Mouse (Mus musculus): ENCODE results near the gene Clybl. TPM values are rescaled to one million over a fixed set of nuclear protein-coding genes. Genes with fewer than 3 reads are reported as not detected.

The Clybl gene
- total and polyA plus RNA-seq, 3 experiments: 16.5 to 25.7 (median 18.7) TPM

DNA sequence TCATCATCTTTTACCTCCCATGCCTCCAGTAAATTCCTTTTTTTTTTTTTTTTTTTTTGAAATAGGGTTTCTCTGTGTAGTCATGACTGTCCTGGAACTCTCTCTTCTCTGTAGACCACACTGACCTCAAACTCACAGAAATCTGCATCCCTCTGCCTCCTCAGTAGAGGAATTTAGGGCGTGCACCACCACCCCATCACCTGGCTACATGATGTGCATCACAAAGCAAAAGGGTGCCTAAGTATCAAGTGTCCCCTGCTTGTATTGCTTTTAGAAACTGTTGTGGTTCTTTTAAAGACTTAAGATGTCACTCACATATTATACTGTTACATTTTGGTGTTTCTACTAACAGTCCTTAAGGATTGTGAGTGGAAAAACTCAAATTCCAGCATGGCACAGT lies 211.6 kb downstream of the Clybl start:
- TF ChIP-seq ZMIZ1 (IDR thresholded peaks at IDR 0.05; ENCODE audit: low read depth, low read length) (no peak), NRF1 (IDR thresholded peaks at IDR 0.05; ENCODE audit: low read depth, low read length) (no peak), SIN3A (IDR thresholded peaks at IDR 0.05; ENCODE audit: low read length) (no peak), CHD2 (IDR thresholded peaks at IDR 0.05; ENCODE audit: low read length) (no peak), USF2 (conservative IDR thresholded peaks at IDR 0.05; ENCODE audit: low read depth, low read length) (no peak)
- Histone ChIP-seq H3K4me1 (ENCODE audit: control insufficient read depth in 1 of 2, insufficient read depth in 2 of 2) (peaks cover 0 to 20% of the 10 kb centered on the region in 2 experiments; a peak in 2 of 4 replicates), H3K36me3 (replicated peaks in 1 of 2; ENCODE audit: control insufficient read depth in 1 of 2, insufficient read depth in 1 of 2, low read length in 1 of 2) (no peaks in the 10 kb centered on the region), H3K9ac (ENCODE audit: insufficient read depth, low read depth) (no peak overlapping the region), H3K4me3 (replicated peaks in 1 of 3; ENCODE audit: low read depth in 2 of 3, low read length in 2 of 3, poor library complexity in 1 of 3) (no peak overlapping the region), H3K79me2 (replicated peaks; ENCODE audit: control insufficient read depth, extremely low read depth, insufficient read depth, poor library complexity, severe bottlenecking) (no peaks in the 10 kb centered on the region), H3K4me2 (ENCODE audit: insufficient read depth, low read depth, poor library complexity, severe bottlenecking) (no peak overlapping the region), H3K9me3 (replicated peaks; ENCODE audit: low read length) (no peaks in the 10 kb centered on the region), H3K27ac (ENCODE audit: insufficient read depth, low read depth) (no peak overlapping the region), H3K27me3 (replicated peaks) (no peaks in the 10 kb centered on the region)
- in situ Hi-C loops (cut with MboI; ENCODE audit: low pct_ligation_motif_present, low pct_unique_long_range_greater_than_20kb, low sequenced_read_pairs): no loop called here
- DNase-seq (ENCODE audit: extremely low read depth): no peak
- dilution Hi-C loops (cut with MboI; ENCODE audit: extremely low pct_ligation_motif_present, extremely low pct_unique_long_range_greater_than_20kb, low sequenced_read_pairs): no loop called here

DNA sequence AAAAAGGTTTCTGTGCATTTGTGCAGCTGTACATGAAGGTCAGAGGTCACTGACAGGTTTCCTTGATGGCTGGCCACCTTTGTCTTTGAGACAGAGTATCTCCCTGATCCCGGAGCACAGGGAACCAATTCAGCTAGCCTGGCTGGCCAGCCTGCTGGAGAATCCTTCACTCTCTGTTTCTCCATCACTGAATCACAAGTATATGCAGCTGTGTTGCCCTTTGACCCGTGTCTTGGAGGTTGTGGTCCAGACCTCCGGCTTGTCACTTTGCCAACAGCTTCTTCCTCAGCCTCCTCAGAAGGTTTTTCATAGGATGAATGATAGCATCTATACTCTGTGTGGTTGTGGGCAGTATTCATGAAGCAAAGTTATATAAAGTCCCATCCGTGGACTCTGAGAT lies 217.2 kb downstream of the Clybl start:
- no peak overlapping the region for H3K4me2 ChIP-seq (ENCODE audit: insufficient read depth, low read depth, poor library complexity, severe bottlenecking)
- no peak overlapping the region for H3K4me3 ChIP-seq (replicated peaks in 1 of 3; ENCODE audit: low read depth in 2 of 3, low read length in 2 of 3, poor library complexity in 1 of 3)
- no peak overlapping the region for H3K27ac ChIP-seq (ENCODE audit: insufficient read depth, low read depth)

GRCm38 (mm10) chr14:122399906-122400305 lies 218.4 kb downstream of the Clybl start:
- no peak overlapping the region for H3K4me3 ChIP-seq (replicated peaks in 1 of 3; ENCODE audit: low read depth in 2 of 3, low read length in 2 of 3, poor library complexity in 1 of 3)
- no peaks in the 10 kb centered on the region for H3K9me3 ChIP-seq (replicated peaks; ENCODE audit: low read length)
- dilution Hi-C loops (cut with MboI; ENCODE audit: extremely low pct_ligation_motif_present, extremely low pct_unique_long_range_greater_than_20kb, low sequenced_read_pairs) (no loop called here), in situ Hi-C loops (cut with MboI; ENCODE audit: low pct_ligation_motif_present, low pct_unique_long_range_greater_than_20kb, low sequenced_read_pairs) (no loop called here)
- no peaks in the 10 kb centered on the region for H3K36me3 ChIP-seq (replicated peaks in 1 of 2; ENCODE audit: control insufficient read depth in 1 of 2, insufficient read depth in 1 of 2, low read length in 1 of 2)
- no peak overlapping the region for H3K27ac ChIP-seq (ENCODE audit: insufficient read depth, low read depth)
- no peaks in the 10 kb centered on the region for H3K4me1 ChIP-seq (ENCODE audit: control insufficient read depth in 1 of 2, insufficient read depth in 2 of 2)
- H3K27me3 ChIP-seq (replicated peaks): no peaks in the 10 kb centered on the region
- TF ChIP-seq NRF1 (IDR thresholded peaks at IDR 0.05; ENCODE audit: low read depth, low read length) (no peak), RAD21 (IDR thresholded peaks at IDR 0.05; ENCODE audit: low read depth, low read length) (no peak), CHD2 (IDR thresholded peaks at IDR 0.05; ENCODE audit: low read length) (no peak), USF1 (IDR thresholded peaks at IDR 0.05; ENCODE audit: low read depth, low read length) (no peak), MAFK (IDR thresholded peaks at IDR 0.05; ENCODE audit: insufficient replicate concordance, low read length) (no peak), BHLHE40 (IDR thresholded peaks at IDR 0.05; ENCODE audit: low read depth, low read length) (no peak)
- no peak overlapping the region for H3K9ac ChIP-seq (ENCODE audit: insufficient read depth, low read depth)
- H3K79me2 ChIP-seq (replicated peaks; ENCODE audit: control insufficient read depth, extremely low read depth, insufficient read depth, poor library complexity, severe bottlenecking): no peaks in the 10 kb centered on the region
- no peak overlapping the region for H3K4me2 ChIP-seq (ENCODE audit: insufficient read depth, low read depth, poor library complexity, severe bottlenecking)
- DNase-seq (ENCODE audit: extremely low read depth): no peak

More for the DNA sequence above, 217.2 kb downstream of the Clybl start:
- in situ Hi-C loops (cut with MboI; ENCODE audit: low pct_ligation_motif_present, low pct_unique_long_range_greater_than_20kb, low sequenced_read_pairs): no loop called here
- H3K9me3 ChIP-seq (replicated peaks; ENCODE audit: low read length): no peaks in the 10 kb centered on the region
- H3K79me2 ChIP-seq (replicated peaks; ENCODE audit: control insufficient read depth, extremely low read depth, insufficient read depth, poor library complexity, severe bottlenecking): no peaks in the 10 kb centered on the region
- no peaks in the 10 kb centered on the region for H3K4me1 ChIP-seq (ENCODE audit: control insufficient read depth in 1 of 2, insufficient read depth in 2 of 2)
- no peak for DNase-seq (ENCODE audit: extremely low read depth)
- TF ChIP-seq ZC3H11A (IDR thresholded peaks at IDR 0.05; ENCODE audit: low read depth, low read length) (no peak), USF2 (conservative IDR thresholded peaks at IDR 0.05; ENCODE audit: low read depth, low read length) (no peak), GABPA (IDR thresholded peaks at IDR 0.05; ENCODE audit: insufficient replicate concordance, low read depth, low read length) (no peak), ZKSCAN1 (IDR thresholded peaks at IDR 0.05; ENCODE audit: borderline replicate concordance, low read depth, low read length) (no peak), RAD21 (IDR thresholded peaks at IDR 0.05; ENCODE audit: low read depth, low read length) (no peak), MAX (IDR thresholded peaks at IDR 0.05; ENCODE audit: low read length) (no peak), USF1 (IDR thresholded peaks at IDR 0.05; ENCODE audit: low read depth, low read length) (no peak), ETS1 (conservative IDR thresholded peaks at IDR 0.05; ENCODE audit: low read depth, low read length) (no peak), UBTF (IDR thresholded peaks at IDR 0.05; ENCODE audit: low read depth, low read length) (no peak), CHD1 (IDR thresholded peaks at IDR 0.05; ENCODE audit: low read depth, low read length) (no peak), CTCF (conservative IDR thresholded peaks at IDR 0.05 in 1 of 2, IDR thresholded peaks at IDR 0.05 in 1 of 2; ENCODE audit: low read depth in 2 of 2, low read length in 2 of 2) (no peak), MXI1 (IDR thresholded peaks at IDR 0.05; ENCODE audit: low read depth, low read length) (no peak), MAZ (IDR thresholded peaks at IDR 0.05; ENCODE audit: low read depth, low read length) (no peak), MEF2A (IDR thresholded peaks at IDR 0.05; ENCODE audit: borderline replicate concordance, low read depth, low read length) (no peak)
- no peaks in the 10 kb centered on the region for H3K27me3 ChIP-seq (replicated peaks)
- H3K9ac ChIP-seq (ENCODE audit: insufficient read depth, low read depth): no peak overlapping the region
- dilution Hi-C loops (cut with MboI; ENCODE audit: extremely low pct_ligation_motif_present, extremely low pct_unique_long_range_greater_than_20kb, low sequenced_read_pairs): no loop called here
- H3K36me3 ChIP-seq (replicated peaks in 1 of 2; ENCODE audit: control insufficient read depth in 1 of 2, insufficient read depth in 1 of 2, low read length in 1 of 2): no peaks in the 10 kb centered on the region

All from CH12.LX (cell line).